Mouse (Mus musculus): ENCODE measurements around the gene Zpbp2.
"Not testable (repeated sequence)": the region's sequence is repeated elsewhere in the genome, so short reads cannot be mapped to it uniquely, and the experiment has no call there.

Zpbp2 gene

DNA sequence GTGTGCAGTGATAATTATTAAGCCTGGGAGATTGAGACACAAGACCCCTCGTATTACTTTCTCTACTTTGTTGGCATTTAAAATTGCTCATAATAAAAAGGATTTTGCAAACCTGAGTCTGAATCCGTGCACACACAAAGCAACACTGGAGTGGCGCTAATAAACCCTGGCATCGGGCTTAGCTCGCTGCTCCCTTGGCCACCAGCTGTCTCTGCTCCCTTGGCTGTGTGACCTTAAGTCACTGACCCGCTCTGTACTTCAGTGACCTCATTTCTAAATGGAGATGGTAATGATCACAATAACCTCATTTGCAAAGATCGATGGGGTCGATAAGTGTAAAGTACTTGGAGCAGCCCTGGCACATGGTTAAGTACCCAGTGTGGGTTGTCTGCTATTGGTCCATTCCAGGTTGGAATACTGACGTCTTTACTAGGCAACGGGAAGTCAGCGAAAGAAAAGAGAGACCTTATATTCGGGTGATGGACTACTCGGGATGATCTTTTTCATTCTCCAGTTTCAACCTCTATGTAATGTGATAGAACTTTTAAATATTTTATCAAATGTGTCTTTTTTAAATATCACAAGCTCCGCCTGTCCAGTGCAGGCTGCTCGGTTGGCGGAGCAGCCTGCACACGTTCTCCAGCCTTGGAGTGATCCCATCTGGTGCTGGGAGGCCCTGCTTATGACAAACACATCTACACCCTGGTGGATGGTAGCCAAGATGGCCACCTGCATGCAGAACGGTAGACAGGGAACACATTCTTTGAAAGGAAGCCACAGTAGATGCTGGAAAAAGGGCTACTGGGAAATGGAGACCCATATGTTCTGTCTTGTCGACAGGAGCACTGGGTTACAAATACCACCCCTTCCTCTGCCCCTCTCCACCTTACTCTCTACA lies 39.9 kb downstream of the Zpbp2 start:
- no peak for DNase-seq (ENCODE audit: low spot score in 2 of 2)

GRCm38 (mm10) chr11:98595021-98595420 lies 44.1 kb downstream of the Zpbp2 start:
- no peak for DNase-seq (ENCODE audit: low spot score in 2 of 2)

DNA sequence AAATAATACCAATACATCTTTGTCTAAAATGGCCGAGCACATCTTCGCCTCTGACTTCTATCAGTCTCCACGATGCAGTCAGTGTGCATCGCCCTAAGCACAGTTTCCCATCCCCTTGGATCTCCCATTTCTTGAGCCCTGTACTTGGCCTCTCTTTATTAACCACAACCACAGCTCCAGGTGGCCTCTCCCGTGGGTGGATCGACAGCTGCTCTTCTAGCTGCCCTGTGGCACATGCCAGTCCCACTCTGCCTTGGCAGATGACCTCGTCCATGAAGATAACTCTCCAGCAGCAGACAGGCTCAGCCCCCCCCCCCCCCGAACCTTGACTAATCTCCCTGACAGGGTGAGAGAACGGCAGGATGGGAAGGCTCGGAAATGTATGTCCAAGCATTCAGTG lies 44.6 kb downstream of the Zpbp2 start:
- no peak for DNase-seq (ENCODE audit: low spot score in 2 of 2)

DNA sequence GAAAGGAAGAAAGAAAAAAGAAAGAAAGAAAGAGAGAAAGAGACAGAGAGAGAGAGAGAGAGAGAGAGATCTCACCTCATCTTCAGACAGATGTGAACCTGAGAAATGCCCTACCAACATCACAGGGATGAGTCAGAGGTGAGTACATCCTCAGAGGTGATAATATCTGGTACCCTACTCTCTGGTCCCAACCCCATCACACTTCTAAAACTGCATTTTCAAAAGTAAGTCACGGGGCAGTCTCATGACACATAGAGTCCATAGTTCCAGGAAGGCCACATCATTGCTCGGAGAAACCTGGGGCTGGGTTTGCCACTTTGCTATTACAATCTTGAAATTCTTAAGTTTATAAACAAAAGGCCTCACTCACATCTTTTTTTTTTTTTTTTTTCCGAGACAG lies 45.1 kb downstream of the Zpbp2 start:
- DNase-seq (ENCODE audit: low spot score in 2 of 2), result no peak

DNA sequence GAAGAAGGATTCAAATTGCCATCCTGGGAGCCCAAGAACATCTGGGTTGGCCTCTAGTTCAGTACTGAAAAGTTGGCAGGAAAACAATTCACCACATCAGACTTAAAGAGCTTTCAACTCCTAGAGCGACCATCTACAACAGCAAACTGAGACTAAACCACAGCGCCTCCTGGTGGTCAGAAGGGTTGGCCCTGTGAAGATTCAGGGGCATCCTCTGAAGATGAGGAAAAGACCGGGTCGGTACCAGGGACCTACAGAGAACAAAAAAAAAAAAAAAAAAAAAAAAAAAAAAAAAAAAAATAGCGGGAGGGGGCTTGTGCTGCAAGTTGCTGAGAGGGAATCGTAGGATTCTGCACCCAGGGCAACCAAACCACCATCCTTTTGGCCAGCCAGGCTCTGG lies 46.5 kb downstream of the Zpbp2 start:
- peak; percentile 69 to 86 for DNase-seq (ENCODE audit: low spot score in 2 of 2)

DNA sequence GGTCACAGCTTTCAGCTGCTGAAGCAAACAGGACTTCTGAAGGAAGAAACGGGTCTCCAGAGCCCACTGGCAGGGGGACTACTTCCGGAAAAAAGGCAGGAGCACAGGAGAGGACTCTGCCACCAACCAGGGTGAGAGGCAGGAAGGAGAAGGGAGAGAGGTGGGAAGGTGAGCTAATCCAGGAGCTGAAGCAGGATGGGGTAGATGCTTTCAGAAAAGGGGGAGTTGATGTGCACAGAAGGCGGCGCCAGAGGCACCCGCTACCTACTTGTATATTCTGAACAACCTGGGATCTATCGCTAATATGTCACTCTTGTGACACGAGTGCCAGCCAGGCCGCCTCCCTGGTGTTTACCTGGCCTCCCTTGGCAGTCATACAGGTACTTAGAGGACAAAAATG lies 47.1 kb downstream of the Zpbp2 start, which contains the start of gene Lrrc3c:
Gene Lrrc3c, plus strand, starts transcription at position 301 of the 400 bp plus-strand sequence.
- DNase-seq (ENCODE audit: low spot score in 2 of 2), result no peak

DNA sequence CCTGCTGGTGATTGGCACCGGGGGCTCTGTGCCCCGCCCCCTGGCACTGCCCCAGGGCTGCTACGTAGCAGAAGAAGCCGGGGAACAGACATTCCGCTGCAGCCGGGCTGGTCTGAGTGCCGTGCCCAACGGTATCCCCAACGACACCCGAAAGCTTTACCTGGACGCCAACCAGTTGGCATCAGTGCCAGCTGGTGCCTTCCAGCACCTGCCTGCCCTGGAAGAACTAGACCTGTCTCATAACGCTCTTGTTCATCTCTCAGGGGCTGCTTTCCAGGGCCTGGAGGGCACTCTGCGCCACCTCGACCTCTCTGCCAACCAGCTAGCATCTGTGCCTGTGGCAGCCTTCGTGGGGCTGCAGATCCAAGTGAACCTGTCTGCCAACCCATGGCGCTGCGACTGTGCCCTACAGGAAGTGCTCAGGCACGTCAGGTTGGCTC lies 48.0 kb downstream of the Zpbp2 start:
- DNase-seq (ENCODE audit: low spot score in 2 of 2), result no peak

GRCm38 (mm10) chr11:98599291-98599690 lies 48.4 kb downstream of the Zpbp2 start:
- no peak for DNase-seq (ENCODE audit: low spot score in 2 of 2)

- peak in 1 of 2 experiments; percentile 53 for DNase-seq (ENCODE audit: low spot score in 2 of 2)
Observed at GRCm38 (mm10) chr11:98602090-98602690, 51.3 kb downstream of the Zpbp2 start.

DNA sequence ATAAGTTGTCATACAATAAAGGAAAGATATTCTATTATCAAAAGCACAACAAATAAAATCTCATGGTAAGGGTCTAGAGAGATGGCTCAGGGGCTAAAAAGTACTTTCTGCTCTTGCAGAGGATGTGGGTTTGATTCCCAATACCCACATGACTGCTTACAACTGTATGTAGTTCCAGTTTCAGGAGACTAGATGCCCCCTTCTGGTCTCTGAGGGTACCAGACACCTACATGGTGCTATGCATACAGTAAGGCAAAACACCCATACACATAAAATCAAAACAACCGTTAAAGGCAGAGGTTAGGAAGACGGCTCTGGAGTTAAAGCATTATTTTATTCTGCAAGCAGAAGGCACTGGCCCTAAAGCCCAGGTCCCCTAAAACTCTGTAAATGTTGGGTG lies 53.1 kb downstream of the Zpbp2 start:
- no peak for DNase-seq (ENCODE audit: low spot score in 2 of 2)

DNA sequence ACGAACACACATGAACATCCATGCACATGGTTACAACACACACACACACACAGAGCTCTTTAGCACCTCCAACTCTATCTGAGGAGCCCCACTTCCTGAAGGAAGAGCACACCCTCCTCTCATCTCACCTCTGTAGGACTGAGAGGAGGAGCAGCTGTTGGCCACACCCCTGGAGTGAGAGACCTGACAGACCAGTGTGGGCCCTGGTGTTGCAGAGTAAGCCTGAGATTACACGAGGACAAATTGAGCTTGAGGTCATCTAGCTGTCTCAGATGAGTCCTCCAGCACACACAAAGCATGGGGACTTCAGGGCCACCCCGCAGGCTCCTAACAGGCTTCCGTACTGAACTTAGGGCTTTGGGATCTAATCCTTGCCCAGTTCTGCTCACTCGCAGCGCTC lies 54.0 kb downstream of the Zpbp2 start:
- DNase-seq (ENCODE audit: low spot score in 2 of 2), result not testable (repeated sequence)

GRCm38 (mm10) chr11:98606763-98607162 lies 55.9 kb downstream of the Zpbp2 start:
- peak in 1 of 2 experiments; percentile 66 for DNase-seq (ENCODE audit: low spot score in 2 of 2)
